7 mouse cellular contexts compared by ENCODE assay signal in the genomic region with DNA sequence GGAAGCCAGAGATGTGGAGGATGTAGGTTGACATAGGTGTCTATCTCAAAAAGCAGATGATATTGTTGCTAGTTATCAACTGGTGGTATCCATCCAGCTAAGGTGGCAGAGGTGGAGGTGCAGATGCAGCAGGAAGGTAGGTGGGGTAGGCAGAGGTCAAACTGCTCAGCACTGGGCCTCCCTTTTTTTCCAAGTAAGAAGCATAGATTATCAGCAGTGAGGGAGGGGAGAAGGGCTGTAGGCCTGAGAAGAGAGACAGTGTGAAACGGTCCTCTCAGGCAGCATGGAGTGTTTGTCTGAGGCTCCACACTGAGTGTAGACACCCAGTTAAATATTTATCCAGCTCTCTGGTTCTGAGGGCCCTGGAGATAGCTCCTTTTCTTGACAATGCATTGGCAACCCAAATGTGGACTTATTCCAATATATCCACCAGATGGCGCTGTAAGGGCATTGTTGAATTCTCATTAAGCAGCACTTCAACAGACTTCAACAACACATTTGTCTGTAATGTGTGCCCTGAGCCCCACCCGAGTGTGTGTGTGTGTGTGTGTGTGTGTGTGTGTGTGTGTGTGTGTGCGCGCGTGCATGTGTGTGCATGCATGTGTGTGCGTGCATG. TPM values are rescaled to one million over a fixed set of nuclear protein-coding genes. Genes with fewer than 3 reads are reported as not detected.
DNase-seq lines count a peak whose midpoint lies in the region; ATAC-seq and TF ChIP-seq lines count a peak whose summit lies in the region.

No protein-coding gene starts in this region.

- H3K79me2 ChIP-seq in C2C12 (ENCODE audit: control insufficient read depth, insufficient read depth): no peaks in the 10 kb centered on the region

- H3K27me3 ChIP-seq in C2C12 (ENCODE audit: control insufficient read depth, insufficient read depth, insufficient read length): no peaks in the 10 kb centered on the region
- no peaks in the 10 kb centered on the region for H3K27me3 ChIP-seq in stomach, postnatal 0 days (ENCODE audit: control insufficient read depth, insufficient read depth, low read length)

- H3K27ac ChIP-seq in stomach, postnatal 0 days (replicated peaks): no peak overlapping the region

- ATAC-seq in stomach, postnatal 0 days (ENCODE audit: low FRiP score, low TSS enrichment): peak; percentile 69

- no peak overlapping the region for H3ac ChIP-seq in C2C12 (ENCODE audit: control insufficient read depth, insufficient read length, low read depth)

- WGBS in stomach, postnatal 0 days: 26% methylated on average over 7 of the region's 7 CpGs

- DNase-seq in 3T3-L1 (ENCODE audit: low read depth, low spot score): peak; percentile 94
- peak; percentile 71 to 85 for DNase-seq in cerebellum, postnatal 10 days
- peak; percentile 54 for DNase-seq in heart, postnatal 4 days
- DNase-seq in kidney, postnatal 4 days: peak; percentile 30 to 54
- DNase-seq in mesoderm, embryonic 11.5 days (ENCODE audit: low read depth, low spot score): peak; percentile 86
- peak; percentile 65 for DNase-seq in stomach, postnatal 0 days (ENCODE audit: low spot score)

- no peaks in the 10 kb centered on the region; the same call in 1 of the 2 replicates for H3K4me1 ChIP-seq in stomach, postnatal 0 days (replicated peaks; ENCODE audit: control insufficient read depth, insufficient read depth)

- no peak overlapping the region for H3K9ac ChIP-seq in stomach, postnatal 0 days (ENCODE audit: low read length)

- H3K79me3 ChIP-seq in C2C12 (ENCODE audit: low read depth): no peaks in the 10 kb centered on the region

- no peak overlapping the region for H3K4me2 ChIP-seq in stomach, postnatal 0 days (replicated peaks; ENCODE audit: low read depth)

- H3K9me3 ChIP-seq in stomach, postnatal 0 days (ENCODE audit: control insufficient read depth, low read length): no peaks in the 10 kb centered on the region

- TF ChIP-seq EP300 in stomach, postnatal 0 days (optimal IDR thresholded peaks at IDR 0.05): no peak

- no peak overlapping the region for H3K4me3 ChIP-seq in C2C12 (ENCODE audit: insufficient read depth, poor library complexity, severe bottlenecking)
- H3K4me3 ChIP-seq in stomach, postnatal 0 days (ENCODE audit: low read depth, low read length): no peak overlapping the region

- TF ChIP-seq CTCF in C2C12 (IDR thresholded peaks at IDR 0.05; ENCODE audit: control insufficient read depth, insufficient read depth, insufficient read length): peak; percentile 28
- peak; percentile 90 for TF ChIP-seq CTCF in stomach, postnatal 0 days (IDR thresholded peaks at IDR 0.05; ENCODE audit: low read depth)

- peaks cover 5% of the 10 kb centered on the region for H3K36me3 ChIP-seq in C2C12 (ENCODE audit: control insufficient read depth, insufficient read depth)
- no peaks in the 10 kb centered on the region for H3K36me3 ChIP-seq in stomach, postnatal 0 days (ENCODE audit: control insufficient read depth, insufficient read depth, low read length)

TF ChIP-seq in C2C12, 6 proteins besides CTCF, POLR2A, EP300 and RAD21:
- TF ChIP-seq MAX (IDR thresholded peaks at IDR 0.05) (no peak), FOSL1 (IDR thresholded peaks at IDR 0.05; ENCODE audit: insufficient read depth, low read length, poor library complexity, severe bottlenecking) (no peak), CEBPB (IDR thresholded peaks at IDR 0.05; ENCODE audit: low read depth) (no peak), MYOG (IDR thresholded peaks at IDR 0.05; ENCODE audit: control insufficient read depth, extremely low read depth, insufficient read length) (no peak), USF1 (IDR thresholded peaks at IDR 0.05; ENCODE audit: low read depth) (no peak), MYOD1 (IDR thresholded peaks at IDR 0.05; ENCODE audit: control insufficient read depth, insufficient read length, low read depth) (no peak)
TF ChIP-seq in C2C12: peak in this region for 0.

RNA-seq across cellular contexts. Expression of a gene that starts 23.0 kb away (rescaled TPM):
- 0.02 TPM for polyA plus RNA-seq in C2C12 (2012; fragmentation: generic; extraction: Trizol)
- total RNA-seq in heart, postnatal 4 days (2021): under 1 TPM; 0.23 to 0.24 TPM
- polyA plus RNA-seq in stomach, postnatal 0 days (2015; fragmentation: Nextera tagmentation; extraction: Ambion mirVana): 31.2 and 31.8 TPM in 2 replicates

Comparison
In these comparisons a context has a peak if more than half of its experiments do, and no peak if none do; other contexts are left out.
1. DNase-seq: peak in every context shown above with its lines; median percentile 94 in 3T3-L1; 86 in mesoderm, embryonic 11.5 days; 78 in cerebellum, postnatal 10 days; 65 in stomach, postnatal 0 days; 54 in heart, postnatal 4 days; 42 in kidney, postnatal 4 days.
2. RNA of a gene that starts 23.0 kb away (polyA plus RNA-seq): 31.2 to 31.8 TPM in stomach, postnatal 0 days; 0.02 TPM in C2C12 (single experiment); every median in the first group is over 10 times any median in the second.